Mouse (Mus musculus) regulatory T cell (primary cell): Measurements from ENCODE around the gene Cdc123.

Experiments
- in situ Hi-C: fragments of 300-600 bp; cut with MboI, MseI; formaldehyde crosslinking; loops from one replicate; pipeline ENCODE4 v1.15.1; 2025; ENCODE audit warnings: high pct_unique_total_duplicates

The Cdc123 gene

DNA sequence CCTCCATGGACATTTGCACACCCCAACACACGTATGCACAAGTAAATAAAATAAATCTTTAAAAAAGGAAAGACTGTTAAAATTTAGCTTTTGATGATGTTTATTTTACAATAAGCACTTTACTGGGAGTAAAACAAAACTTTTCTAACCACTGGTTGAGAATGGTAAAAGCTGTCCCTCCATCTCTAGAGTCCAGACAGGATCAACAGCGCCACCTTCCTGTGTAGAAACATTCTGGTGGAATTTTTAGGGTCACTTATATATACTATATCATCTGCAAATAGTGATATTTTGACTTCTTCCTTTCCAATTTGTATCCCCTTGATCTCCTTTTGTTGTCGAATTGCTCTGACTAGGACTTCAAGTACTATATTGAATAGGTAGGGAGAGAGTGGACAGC lies 38.8 kb downstream of the Cdc123 start:
- in situ Hi-C loops = loop anchor here (25.0 kb wide), 1 partner anchor 894 kb away; the partner anchor contains the start of gene Phyh

GRCm38 (mm10) chr2:5805228-5805627 lies 39.7 kb downstream of the Cdc123 start:
- in situ Hi-C loops = loop anchor here (25.0 kb wide), 1 partner anchor 893 kb away; the partner anchor contains the start of gene Phyh

DNA sequence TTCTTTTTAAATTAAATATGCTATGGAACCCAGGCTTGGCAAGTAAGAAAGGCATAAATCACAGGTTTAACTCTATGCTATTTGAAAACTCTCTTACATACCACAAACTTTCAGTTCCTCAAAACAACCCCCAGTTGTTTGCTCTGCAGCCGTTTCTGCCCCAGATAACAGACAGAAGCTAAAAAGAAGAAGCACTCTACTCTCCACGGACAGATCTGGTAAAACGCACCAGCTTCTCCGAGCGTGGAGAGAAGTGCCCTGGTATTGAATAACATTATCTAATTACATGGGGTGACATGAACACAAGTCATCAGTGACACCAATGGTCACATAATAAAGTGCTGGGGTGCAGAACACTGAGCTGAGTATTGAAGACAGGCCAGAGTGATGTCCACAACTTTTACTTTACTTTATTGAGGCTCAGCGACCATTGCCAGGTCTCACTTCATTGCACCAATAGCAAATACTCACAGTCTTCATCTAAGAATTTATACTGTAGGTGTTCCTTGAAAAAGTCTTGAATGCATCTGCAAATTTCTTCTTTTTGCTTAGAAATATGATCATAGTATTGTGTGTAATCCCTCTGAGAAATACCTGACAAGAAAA lies 40.4 kb downstream of the Cdc123 start:
- in situ Hi-C loops = loop anchor here (5.0 to 25.0 kb wide), 2 partner anchors 82 to 892 kb away; partner anchors contain the start of gene Phyh

DNA sequence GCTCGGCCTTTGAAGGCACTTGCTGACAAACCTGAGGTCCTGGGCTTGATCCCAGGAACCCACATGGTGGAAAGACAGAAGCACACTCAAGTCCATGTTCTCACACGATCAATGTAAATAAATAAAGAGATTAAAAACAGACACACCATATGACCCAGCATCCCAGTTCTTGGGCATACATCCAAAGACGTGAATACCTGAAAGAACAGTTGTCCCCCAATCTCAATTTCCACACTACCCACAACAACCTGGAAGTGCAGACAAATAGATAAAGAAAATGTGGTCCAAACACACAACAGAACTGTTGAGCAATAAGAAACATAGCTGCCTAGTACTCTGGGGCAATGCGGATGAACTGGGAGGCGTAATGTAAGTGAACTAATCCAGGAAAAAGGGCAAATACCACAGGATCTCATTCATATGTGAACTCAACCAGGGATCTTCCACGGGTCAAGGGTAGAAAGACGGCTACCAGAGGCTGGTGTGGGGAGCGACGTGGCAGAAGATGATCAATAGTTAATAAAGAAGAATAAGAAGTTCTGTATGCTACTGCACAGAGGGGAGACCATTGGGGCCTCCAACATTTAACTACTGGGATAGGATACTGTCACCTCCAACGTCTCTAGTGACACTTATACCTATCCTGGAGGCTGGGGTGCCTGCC lies 42.9 kb downstream of the Cdc123 start:
- in situ Hi-C loops = loop anchor here (5.0 to 25.0 kb wide), 2 partner anchors 80 to 890 kb away; partner anchors contain the start of gene Phyh

DNA sequence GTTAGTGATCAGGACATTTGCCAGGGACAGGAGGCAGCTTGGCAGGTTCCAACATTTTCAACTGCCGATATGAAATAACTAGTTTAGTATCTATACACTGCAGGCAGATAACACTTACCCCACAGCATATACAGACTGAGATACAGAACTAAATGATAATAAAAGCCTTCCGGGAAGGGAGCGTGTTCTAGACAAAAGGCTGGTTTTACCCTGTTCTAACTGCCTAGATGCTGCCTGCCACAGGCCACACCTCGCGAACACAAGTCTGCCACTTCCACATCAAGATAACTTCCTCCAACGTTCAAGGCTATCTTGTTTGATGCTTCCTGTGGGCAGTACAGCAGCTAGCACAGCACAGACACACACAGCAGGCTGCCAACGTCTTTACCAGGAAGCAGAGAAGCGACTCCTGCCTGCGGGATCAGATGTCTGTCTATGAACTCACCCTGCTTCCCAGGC lies 43.8 kb downstream of the Cdc123 start:
- in situ Hi-C loops = loop anchor here (5.0 to 25.0 kb wide), 2 partner anchors 79 to 889 kb away; partner anchors contain the start of gene Phyh

DNA sequence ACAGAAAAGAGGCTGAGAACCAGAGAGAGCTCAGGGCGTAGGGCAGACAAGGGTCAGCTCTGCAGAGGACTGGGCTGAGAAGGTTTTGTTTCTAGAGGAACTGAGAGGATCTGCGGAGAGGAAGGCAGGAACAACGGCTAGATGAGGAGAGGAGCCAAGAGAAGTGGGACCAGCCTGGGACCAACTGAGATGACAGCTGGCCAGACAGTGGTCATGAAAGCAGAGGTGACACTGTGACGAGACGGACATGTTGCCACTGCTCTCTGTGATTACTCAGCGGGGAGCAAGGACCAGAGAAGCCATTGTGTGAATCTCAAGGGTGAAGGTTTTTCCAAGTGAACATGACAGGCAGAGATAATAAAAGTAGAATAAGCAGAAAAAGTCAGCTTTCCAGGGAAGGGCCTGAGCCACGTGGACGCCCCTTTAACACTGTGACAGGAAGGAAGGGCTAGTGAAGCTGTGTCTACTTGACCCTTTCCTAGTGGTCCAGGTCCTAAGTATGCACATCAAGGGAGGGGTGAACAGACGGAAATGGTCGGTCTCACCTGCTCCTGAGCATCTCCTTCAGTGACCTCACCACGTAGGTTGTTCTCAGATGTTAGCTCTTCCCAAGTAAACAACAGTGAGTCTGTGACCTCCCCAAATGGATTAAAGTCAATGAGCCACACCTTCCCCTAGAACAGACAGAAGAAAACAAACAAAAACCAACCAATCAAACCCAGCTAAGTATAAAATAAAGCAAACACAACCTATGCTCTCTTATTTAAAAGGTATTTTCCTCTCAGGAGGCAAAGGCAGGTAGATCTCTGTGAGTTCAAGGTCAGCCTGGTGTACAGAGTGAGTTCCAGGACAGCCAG lies 46.9 kb downstream of the Cdc123 start:
- in situ Hi-C loops = no loop called here

- in situ Hi-C loops = no loop called here
These were observed 51.2 kb downstream of the Cdc123 start for GRCm38 (mm10) chr2:5793771-5794170.

DNA sequence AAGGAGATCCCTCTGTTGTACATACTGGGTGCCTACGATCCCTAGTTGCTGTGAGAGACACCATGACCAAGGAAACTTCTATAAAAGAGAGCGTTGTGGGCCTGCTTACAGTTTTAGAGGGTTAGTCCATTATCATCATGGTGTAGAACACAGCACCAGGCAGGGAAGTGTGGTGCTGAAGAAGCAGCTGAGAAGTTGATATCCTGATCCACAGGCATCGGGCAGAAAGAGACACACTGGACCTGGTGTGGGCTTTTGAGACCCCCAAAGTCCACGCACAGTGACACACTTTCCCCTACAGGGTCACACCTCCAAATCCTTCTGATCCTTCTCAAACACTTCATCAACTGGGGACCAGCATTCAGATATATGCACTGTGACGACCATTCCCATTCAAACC lies 52.9 kb downstream of the Cdc123 start:
- in situ Hi-C loops = no loop called here

DNA sequence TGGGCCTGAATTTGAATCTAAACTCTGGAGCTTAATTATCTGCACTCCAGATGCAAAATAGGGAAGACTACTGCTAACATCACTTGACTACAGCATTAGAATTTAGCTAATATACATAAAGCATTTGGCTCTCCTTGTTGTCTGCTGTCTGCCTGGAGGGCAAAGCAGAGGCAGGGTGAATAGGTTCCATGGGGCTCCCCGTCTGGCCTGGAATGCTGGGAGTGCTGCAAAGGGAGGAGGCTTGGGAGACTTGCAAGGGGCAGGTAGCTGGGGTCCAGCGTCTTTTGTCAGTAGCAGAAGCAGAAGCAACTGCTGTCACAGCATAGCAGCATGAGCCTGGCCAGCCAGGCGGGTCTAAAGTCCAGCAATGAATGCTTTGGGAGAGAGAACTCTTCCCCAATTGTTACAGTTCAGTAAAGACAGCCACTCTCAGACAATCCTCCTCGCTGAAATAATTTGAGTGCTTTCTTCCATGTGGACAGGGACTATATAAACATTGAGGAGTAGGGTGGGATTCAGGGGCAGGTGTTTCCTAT lies 55.3 kb downstream of the Cdc123 start:
- in situ Hi-C loops = no loop called here

DNA sequence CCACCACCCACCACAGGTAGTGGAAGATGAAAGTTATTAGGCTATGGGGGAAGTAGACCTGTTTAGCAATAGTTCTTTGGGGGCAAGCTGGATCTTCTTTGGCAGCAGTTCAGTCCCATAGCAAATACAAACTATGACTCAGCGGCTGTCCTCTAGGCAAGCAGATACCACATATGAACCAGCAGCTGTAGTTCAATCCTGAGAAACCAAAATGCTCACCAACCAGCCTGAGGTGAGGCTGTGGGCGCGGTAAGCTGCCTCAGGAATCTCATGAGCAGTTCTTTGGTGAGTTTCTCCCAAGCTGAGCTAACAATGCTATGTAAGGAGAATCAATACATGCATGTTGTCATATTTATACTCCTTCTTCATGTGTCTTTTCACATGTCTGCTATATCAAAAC lies 57.6 kb downstream of the Cdc123 start:
- in situ Hi-C loops = no loop called here

DNA sequence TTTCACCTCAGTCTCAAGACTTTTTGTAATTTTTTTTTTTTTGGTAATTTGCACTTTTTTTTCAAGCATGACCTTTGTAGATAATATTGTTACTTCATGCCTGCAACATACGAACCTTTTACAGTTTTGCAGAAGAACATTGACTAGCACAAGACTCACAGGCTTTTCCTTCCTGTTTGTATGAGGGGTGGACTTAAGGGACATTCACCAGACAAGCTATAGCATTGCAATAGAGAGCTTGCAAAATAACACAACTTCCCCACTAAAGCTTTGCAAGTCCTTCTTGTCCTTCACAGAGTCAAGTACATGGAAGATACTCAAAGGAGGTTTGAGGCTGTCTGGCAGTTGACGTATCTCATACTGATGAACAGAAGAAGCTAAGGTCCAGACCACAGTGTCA lies 72.5 kb downstream of the Cdc123 start:
- in situ Hi-C loops = no loop called here

- in situ Hi-C loops = no loop called here
These were observed 74.2 kb downstream of the Cdc123 start for GRCm38 (mm10) chr2:5770708-5771241.

DNA sequence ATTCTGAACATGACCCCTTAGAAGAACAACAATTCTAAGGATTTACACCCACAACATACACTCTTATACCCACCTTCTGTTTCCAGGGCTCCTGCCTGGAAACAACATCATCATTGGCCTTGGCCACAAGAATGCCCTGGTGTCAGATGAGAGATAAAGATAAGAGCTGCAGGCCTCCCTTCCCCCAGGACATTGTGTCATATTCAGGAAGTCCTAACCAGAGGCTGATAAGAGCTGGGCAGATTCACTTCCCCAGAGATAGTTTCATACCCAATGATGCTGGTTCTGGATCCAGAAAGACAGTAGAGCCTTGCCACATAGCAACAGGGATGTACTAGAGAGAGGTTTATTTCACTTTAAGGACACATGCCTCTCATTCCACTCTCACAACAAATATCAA lies 75.3 kb downstream of the Cdc123 start:
- in situ Hi-C loops = no loop called here

DNA sequence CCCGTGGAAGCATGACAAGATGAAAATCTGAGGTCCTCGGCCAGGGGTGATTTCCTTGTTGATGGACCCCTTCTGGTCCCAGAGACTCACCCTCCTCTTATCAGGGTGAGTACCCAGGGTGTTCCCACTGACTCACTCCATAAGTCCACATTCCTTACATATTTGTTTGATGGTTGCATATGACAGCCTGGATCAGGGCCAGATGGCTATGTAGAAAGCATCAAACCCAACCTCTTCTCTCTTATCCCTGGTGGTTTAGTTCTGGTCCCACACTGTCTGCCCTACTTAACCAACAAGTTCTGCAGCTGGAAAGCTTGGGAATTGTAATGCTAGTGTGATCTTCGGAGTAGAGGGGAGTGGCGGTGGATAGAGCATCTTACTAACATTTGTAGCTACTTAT lies 76.0 kb downstream of the Cdc123 start:
- in situ Hi-C loops = no loop called here

DNA sequence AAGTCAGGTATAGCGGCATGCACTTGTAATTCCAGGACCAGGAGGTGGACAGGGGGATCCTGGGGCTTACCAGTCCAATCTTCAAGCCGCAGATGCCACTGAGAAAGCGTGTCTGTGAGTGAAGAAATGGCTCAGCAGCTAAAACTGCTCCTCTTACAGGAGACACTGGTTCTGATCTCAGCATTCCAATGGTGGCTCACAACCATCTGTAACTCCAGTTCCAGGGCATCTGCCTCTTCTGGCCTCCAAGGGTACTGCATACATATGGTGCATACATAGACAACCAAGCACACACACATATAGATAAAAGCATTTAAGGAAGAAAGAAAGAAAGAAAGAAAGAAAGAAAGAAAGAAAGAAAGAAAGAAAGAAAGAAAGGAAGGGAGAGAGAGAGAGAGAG lies 82.9 kb downstream of the Cdc123 start:
- in situ Hi-C loops = no loop called here

GRCm38 (mm10) chr2:5760479-5761008 lies 84.4 kb downstream of the Cdc123 start:
- in situ Hi-C loops = no loop called here

GRCm38 (mm10) chr2:5758569-5758968 lies 86.4 kb downstream of the Cdc123 start:
- in situ Hi-C loops = no loop called here

DNA sequence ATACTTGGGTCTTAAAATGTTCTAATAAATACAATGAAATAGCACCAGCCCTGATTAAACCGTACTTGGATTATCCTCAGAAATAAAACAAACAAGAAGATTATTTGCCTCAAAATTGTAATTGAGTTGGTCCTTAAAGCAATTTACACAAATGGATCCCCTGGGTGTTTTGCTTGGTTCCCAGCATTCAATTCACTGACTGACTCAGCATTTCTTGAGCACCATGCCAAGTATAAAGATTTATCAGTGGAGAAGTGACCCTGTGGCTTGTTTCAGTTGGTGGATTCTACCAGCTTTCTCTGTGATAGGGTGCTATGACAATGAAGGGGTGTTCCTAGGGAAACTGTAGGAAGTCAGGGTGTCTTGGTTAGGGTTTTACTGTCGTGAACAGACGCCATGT lies 94.1 kb downstream of the Cdc123 start:
- in situ Hi-C loops = no loop called here

GRCm38 (mm10) chr2:5749210-5749609 lies 95.8 kb downstream of the Cdc123 start:
- in situ Hi-C loops = no loop called here

DNA sequence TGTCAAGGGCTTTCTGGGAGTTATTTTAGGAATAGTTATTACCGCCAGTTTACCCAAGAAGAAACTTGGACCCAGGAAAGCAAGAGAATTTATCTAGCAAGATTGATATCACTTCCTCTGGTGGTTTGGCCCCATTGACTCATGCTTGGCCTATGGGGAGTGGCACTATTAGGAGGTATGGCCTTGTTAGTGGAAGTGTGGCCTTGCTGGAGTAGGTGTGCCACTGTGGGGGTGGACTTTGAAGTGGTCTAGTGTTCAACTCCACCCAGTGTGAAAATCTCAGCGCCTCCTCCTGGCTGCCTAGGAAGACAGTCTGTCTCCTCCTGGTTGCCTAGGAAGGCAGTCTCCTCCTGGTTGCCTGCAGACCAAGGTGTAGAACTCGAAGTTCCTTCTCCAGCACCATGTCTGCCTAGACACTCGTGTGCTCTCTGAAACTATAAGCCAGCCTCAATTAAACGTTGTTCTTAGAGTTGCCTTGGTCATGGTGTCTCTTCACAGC lies 97.4 kb downstream of the Cdc123 start:
- in situ Hi-C loops = no loop called here

DNA sequence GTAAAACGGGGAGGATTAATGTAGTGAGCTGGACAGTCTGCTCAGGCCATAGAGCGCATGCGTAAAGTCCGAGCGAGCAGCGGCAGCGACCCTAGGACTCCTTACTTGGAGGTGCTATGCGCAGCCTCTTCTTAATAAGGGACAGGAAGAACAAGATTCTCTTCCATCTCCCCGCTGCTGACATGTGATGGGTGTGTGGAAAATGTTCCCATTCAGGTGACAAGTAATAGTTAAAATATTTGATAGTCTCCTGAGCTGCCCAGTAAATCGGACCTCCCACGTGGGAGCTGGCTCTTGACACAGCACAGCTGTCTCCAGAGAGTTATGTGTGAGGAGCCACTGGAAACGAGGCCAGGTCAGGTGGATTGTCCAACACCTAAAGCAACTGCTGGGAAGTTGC lies 98.4 kb downstream of the Cdc123 start:
- in situ Hi-C loops = no loop called here
